Mouse (Mus musculus) erythroblast, embryonic 14.5 days (primary cell): ENCODE results near the gene Qrich2.
"Not testable (repeated sequence)": the region's sequence is repeated elsewhere in the genome, so short reads cannot be mapped to it uniquely, and the experiment has no call there.

ENCODE experiments used
- GATA1 ChIP-seq: IDR thresholded peaks from 2 replicates; pipeline ENCODE4 v1.6.1; 2012; ENCODE audit warnings: low read length, inconsistent platforms, mixed read lengths
- TAL1 ChIP-seq: IDR thresholded peaks from 3 replicates; pipeline ENCODE4 v1.6.1; 2012; ENCODE audit warnings: low read length, inconsistent platforms, mixed read lengths

- TF ChIP-seq GATA1, TAL1: not testable (repeated sequence)
Observed at GRCm38 (mm10) chr11:116426328-116426727, 39.7 kb downstream of the Qrich2 start.
